Mouse (Mus musculus) stomach, postnatal 0 days (tissue): ENCODE measurements around the gene Inpp5e.

ENCODE experiments used
- CTCF ChIP-seq: IDR thresholded peaks from 2 replicates; pipeline ENCODE4 v1.5.1; 2016; ENCODE audit warnings: antibody characterized with exemption, low read depth, mild to moderate bottlenecking, moderate library complexity
- EP300 ChIP-seq: optimal IDR thresholded peaks from 2 replicates; pipeline ENCODE3; 2016; ENCODE audit warnings: antibody characterized with exemption

DNA sequence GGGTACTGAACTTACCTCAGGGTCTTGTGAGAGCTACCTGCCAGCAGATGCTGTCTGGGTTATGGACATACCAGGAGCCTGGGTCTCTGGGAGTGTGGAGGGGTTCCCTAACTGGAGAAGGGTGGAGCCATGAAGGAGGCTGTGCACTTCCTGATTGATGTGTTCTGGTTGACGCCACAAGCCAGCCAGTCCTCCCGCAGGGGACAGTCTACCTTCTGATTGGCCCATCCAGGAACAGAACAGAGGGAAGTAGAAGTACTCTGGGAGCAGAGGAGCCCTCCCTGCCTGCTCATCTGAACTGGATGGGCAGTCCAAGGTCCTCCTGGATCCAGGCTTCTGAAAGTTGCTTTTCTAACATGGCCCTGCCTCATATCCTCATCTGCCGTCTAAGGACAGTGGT lies 48.2 kb downstream of the Inpp5e start, which contains the start of gene Card9:
- TF ChIP-seq CTCF (no peak), EP300 (no peak)
